Mouse (Mus musculus) gastrocnemius, adult 2 months (tissue): Measurements from ENCODE around the gene Zfp110. TPM values are rescaled to one million over a fixed set of nuclear protein-coding genes. Genes with fewer than 3 reads are reported as not detected.
"Not testable (repeated sequence)": the region's sequence is repeated elsewhere in the genome, so short reads cannot be mapped to it uniquely, and the experiment has no call there.

Source experiments
- DNase-seq: peaks from one replicate; pipeline ENCODE4 v3.0.0; 2022
- H3K27ac ChIP-seq: fragments of 200-600 bp; 2 replicates; pipeline ENCODE4 v1.8.1; 2022; ENCODE audit warnings: mild to moderate bottlenecking
- H3K4me3 ChIP-seq: fragments of 200-600 bp; 2 replicates; pipeline ENCODE4 v1.8.1; 2022; ENCODE audit warnings: mild to moderate bottlenecking, moderate library complexity
- CTCF ChIP-seq: fragments of 200-600 bp; IDR thresholded peaks from 2 replicates; pipeline ENCODE4 v1.8.1; 2022; ENCODE audit warnings: antibody characterized with exemption, mild to moderate bottlenecking, moderate library complexity
- intact Hi-C: fragments of 180-260 bp; cut with DNase I; formaldehyde crosslinking; loops from one replicate; pipeline ENCODE4 v1.15.1; 2025
- total RNA-seq, 2 experiments: library from RNA; stranded (reverse); gene quantifications; 2 replicates each; pipeline ENCODE4 v1.2.3; 2021

Zfp110 gene
- total RNA-seq, 2 experiments from 2014 or later, result 11.4 to 13.2 TPM

DNA sequence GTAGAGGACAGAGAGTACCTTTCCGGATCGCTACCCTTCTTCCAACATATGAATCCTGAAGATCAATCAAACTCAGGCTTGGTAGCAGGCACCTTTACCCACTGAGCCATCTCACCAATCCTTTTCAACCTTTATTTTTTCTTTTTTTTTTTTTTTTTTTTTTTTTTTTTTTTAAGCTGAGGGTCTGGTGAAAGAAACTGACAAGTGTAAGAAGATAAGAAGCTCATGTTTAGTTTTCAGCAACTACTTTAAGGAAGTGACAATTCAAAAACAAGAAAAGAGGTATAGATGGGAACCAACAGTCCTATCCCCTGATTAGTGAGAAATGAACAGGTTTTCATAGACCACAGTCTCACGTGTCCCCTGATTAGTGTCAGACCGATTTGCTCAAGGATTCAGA, 1.2 kb downstream of the Zfp110 start:
- peak overlapping the region; percentile 88 for H3K4me3 ChIP-seq
- TF ChIP-seq CTCF, result no peak
- intact Hi-C loops, result loop anchor here (5.0 kb wide), 2 partner anchors 47 to 358 kb away; partner anchors contain the start of genes Zfp128 and Zfp606
- no peak for DNase-seq
- no peak overlapping the region for H3K27ac ChIP-seq

- intact Hi-C loops, result no loop called here
- no peak overlapping the region for H3K4me3 ChIP-seq
- DNase-seq, result no peak
- TF ChIP-seq CTCF, result peak; percentile 63
- H3K27ac ChIP-seq, result no peak overlapping the region
These were observed 39.7 kb downstream of the Zfp110 start for GRCm38 (mm10) chr7:12874301-12874700.

GRCm38 (mm10) chr7:12880036-12880435, 45.5 kb downstream of the Zfp110 start:
- intact Hi-C loops, result loop anchor here (5.0 kb wide), 1 partner anchor 43 kb away; no protein-coding TSS in a partner anchor
- TF ChIP-seq CTCF, result no peak
- Histone ChIP-seq H3K27ac (no peak overlapping the region), H3K4me3 (no peak overlapping the region)
- no peak for DNase-seq

- H3K4me3 ChIP-seq, result peak overlapping the region; percentile 96
- DNase-seq, result not testable (repeated sequence)
- peak overlapping the region; percentile 86 for H3K27ac ChIP-seq
- intact Hi-C loops, result loop anchor here (5.0 kb wide), 1 partner anchor 43 kb away; no protein-coding TSS in a partner anchor
These were observed 45.9 kb downstream of the Zfp110 start for GRCm38 (mm10) chr7:12880497-12880896.

DNA sequence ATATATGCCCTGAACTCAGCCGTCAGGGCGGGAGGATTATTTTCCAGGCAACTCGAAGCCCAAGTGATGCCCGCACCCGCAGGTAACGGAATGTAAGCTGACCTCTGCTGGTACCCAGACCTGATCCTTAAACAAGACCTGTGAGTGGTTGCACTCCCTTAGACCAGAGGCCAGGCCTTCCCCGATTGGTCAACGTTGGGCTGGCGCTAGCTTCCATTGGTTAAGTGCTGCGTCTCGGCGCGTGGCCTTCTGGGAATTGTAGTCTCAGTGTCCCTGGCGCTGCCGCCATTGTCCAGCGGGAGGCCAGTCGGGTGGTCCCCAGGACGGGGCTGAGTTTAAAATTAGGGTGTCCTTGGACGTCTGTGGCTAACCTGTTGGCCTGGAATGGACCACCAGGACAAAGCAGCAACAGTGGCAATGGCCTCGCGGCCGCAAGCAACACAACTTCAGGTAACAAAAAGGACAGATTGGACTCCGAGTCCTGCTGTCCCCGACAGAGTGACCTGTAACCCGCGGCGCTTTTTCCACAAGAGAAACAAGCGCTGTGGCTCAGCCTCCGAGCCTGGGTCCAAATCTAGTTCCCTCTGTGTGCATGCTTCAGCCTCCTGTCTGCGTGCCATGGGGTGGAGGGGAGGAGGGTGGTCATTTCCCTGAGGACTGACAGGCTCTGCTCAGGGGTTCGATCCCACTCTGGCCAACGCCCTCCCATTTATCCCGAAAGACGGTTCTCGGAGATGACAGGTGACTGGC, 46.5 kb downstream of the Zfp110 start, which contains the start of gene Zfp128:
Gene Zfp128 (plus strand): TSS at position 267 of the 750 bp plus-strand sequence.
- intact Hi-C loops, result loop anchor here (5.0 kb wide), 1 partner anchor 44 kb away; no protein-coding TSS in a partner anchor
- Histone ChIP-seq H3K27ac (peak within 1 kb of the TSS; percentile 86), H3K4me3 (peak within 1 kb of the TSS; percentile 96)
- peak; percentile 15; the same call in 1 of the 2 replicates for TF ChIP-seq CTCF
- peak; percentile 97 for DNase-seq

GRCm38 (mm10) chr7:12886563-12887266, 52.2 kb downstream of the Zfp110 start:
- no peak for DNase-seq
- Histone ChIP-seq H3K27ac (no peak overlapping the region), H3K4me3 (no peak overlapping the region)
- intact Hi-C loops, result no loop called here
- no peak for TF ChIP-seq CTCF

DNA sequence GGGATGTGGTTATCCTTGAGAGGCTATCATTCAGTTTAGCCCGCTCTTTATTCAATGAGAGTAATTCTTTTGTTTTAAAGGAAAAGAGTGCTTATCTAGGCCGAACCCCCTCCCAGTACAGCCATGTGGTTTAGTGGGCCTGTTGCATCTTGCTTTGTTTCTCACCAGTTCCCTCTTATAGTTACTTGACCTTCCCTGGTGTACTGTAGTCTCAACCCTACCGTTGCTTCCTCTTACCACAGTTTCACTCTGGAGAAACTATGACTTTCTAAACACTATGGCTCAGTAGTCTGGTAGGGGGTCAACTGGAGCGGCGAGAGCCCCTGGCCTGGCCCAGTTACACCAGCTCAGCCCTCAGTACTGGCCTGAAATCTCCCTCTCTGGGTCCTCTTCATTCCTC, 53.0 kb downstream of the Zfp110 start:
- Histone ChIP-seq H3K27ac (no peak overlapping the region), H3K4me3 (no peak overlapping the region)
- no peak for DNase-seq
- intact Hi-C loops, result no loop called here
- no peak for TF ChIP-seq CTCF

- DNase-seq, result no peak
- TF ChIP-seq CTCF, result no peak
- intact Hi-C loops, result no loop called here
- Histone ChIP-seq H3K4me3 (no peak overlapping the region), H3K27ac (no peak overlapping the region)
These were observed 56.4 kb downstream of the Zfp110 start for GRCm38 (mm10) chr7:12890928-12891327.

GRCm38 (mm10) chr7:12891334-12891733, 56.8 kb downstream of the Zfp110 start:
- Histone ChIP-seq H3K27ac (no peak overlapping the region), H3K4me3 (no peak overlapping the region)
- intact Hi-C loops, result no loop called here
- TF ChIP-seq CTCF, result no peak
- DNase-seq, result no peak

DNA sequence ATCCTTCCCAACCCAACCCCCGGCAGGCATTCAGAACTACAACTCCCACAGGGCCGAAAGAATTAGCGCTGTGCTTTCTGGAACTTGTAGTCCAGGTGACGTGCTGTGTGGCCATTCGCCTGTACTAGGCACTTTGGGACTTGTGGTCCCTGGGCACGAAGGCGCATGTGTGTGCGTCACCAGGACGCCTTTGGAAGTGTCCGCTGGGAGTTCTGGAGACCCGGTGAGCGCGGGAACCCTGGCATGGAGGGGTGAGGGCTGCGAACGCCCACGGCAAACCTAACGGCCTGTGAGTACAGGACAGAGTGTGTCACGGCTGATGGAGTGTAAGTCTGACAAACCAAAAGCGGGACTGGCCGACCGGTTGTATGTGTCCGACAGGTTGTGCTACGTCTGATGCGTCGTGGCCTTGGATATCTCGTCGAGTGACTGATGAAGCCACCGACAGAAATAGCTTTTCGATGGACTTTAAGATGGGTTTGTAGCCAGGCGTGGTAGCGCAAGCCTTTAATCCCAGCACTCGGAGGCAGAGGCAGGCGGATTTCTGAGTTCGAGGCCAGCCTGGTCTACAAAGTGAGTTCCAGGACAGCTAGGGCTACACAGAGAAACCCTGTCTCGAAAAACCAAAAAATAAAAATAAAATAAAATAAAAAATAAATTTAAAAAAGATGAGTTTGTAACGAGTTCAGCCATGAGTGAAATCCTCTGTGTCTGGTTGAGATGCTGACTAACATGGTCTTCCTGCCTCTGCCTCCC, 63.3 kb downstream of the Zfp110 start, which contains the start of gene Zscan22:
Gene Zscan22 (plus strand): TSS at position 161 of the 756 bp plus-strand sequence.
- intact Hi-C loops, result loop anchor here (2.0 to 5.0 kb wide), 2 partner anchors 51 to 154 kb away; partner anchors contain the start of gene Mzf1
- H3K4me3 ChIP-seq, result peak within 1 kb of the TSS; percentile 95
- peak within 1 kb of the TSS; percentile 84 for H3K27ac ChIP-seq
- peak; percentile 95 for DNase-seq
- TF ChIP-seq CTCF, result no peak

Other genes with a start within 250 kb of the Zfp110 start
- gene Vmn2r53, start 226.0 kb upstream of the Zfp110 start, total RNA-seq, result under 1 TPM; 0.03 TPM
- gene Vmn2r54, start 194.4 kb upstream of the Zfp110 start, total RNA-seq, result not detected
- gene Vmn2r55, start 149.8 kb upstream of the Zfp110 start, total RNA-seq, result not detected
- gene Vmn2r56, start 99.8 kb upstream of the Zfp110 start, total RNA-seq, result not detected
- under 1 TPM; 0.53 to 0.61 TPM for gene Zscan18, start 31.1 kb upstream of the Zfp110 start, total RNA-seq
- gene Zfp329, start 15.9 kb upstream of the Zfp110 start, total RNA-seq, result 1 to 10 TPM; 3.7 to 5.6 TPM
- 1 to 10 TPM; 2.2 to 2.3 TPM for gene Zfp128, start 46.4 kb downstream of the Zfp110 start, total RNA-seq
- gene Zscan22, start 63.1 kb downstream of the Zfp110 start, total RNA-seq, result 1 to 10 TPM; 3.7 to 4.4 TPM
- 100 to 1,000 TPM; 574 to 617 TPM for gene Rps5, start 87.5 kb downstream of the Zfp110 start, total RNA-seq
- gene Rnf225, start 92.7 kb downstream of the Zfp110 start, total RNA-seq, result under 1 TPM; 0.31 to 0.81 TPM
- 1 to 10 TPM; 1.5 to 2.0 TPM for gene Zfp324, start 131.1 kb downstream of the Zfp110 start, total RNA-seq
- gene Zfp446, start 143.1 kb downstream of the Zfp110 start, total RNA-seq, result 1 to 10 TPM; 2.7 TPM
- under 1 TPM in 1 of 2 experiments, not detected in 1; 0.42 TPM for gene Slc27a5, start 163.4 kb downstream of the Zfp110 start, total RNA-seq
- 10 to 100 TPM; 71.3 to 71.5 TPM for gene Trim28, start 164.4 kb downstream of the Zfp110 start, total RNA-seq
- gene Zbtb45, start 175.3 kb downstream of the Zfp110 start, total RNA-seq, result 1 to 10 TPM; 3.3 to 4.4 TPM
- 100 to 1,000 TPM in 1 of 2 experiments, 10 to 100 TPM in 1; 76.2 to 106 TPM for gene Chmp2a, start 200.0 kb downstream of the Zfp110 start, total RNA-seq
- gene Ube2m, start 203.5 kb downstream of the Zfp110 start, total RNA-seq, result 100 to 1,000 TPM; 136 to 146 TPM
- gene Mzf1, start 220.0 kb downstream of the Zfp110 start, total RNA-seq, result under 1 TPM; 0.51 to 0.92 TPM